Mouse (Mus musculus) ES-E14 (cell line): Measurements from ENCODE around the gene Grin2d. TPM values are rescaled to one million over a fixed set of nuclear protein-coding genes. Genes with fewer than 3 reads are reported as not detected.
A peak's percentile ranks its signal among the peaks of the same experiment; 100 is the strongest.

ENCODE experiments used
- DNase-seq: peaks from one replicate; pipeline ENCODE4 v3.0.0-alpha.2; 2013; ENCODE audit warnings: low read depth, low spot score
- H3K27ac ChIP-seq: 2 replicates; pipeline ENCODE4 v1.5.1; 2012; ENCODE audit warnings: low read depth, mild to moderate bottlenecking, low read length, moderate library complexity, mixed read lengths; ENCODE audit not compliant: poor library complexity, insufficient read depth, severe bottlenecking
- H3K36me3 ChIP-seq: 2 replicates; pipeline ENCODE4 v1.6.1; 2012; ENCODE audit warnings: mild to moderate bottlenecking, low read length, moderate library complexity, mixed read lengths; ENCODE audit not compliant: control insufficient read depth, poor library complexity, insufficient read depth, severe bottlenecking
- H3K4me1 ChIP-seq, 2 experiments: fragments of 150-350 bp in 1 of 2; sonication (generic) in 1 of 2; 2 replicates each; pipeline ENCODE4 v1.6.1; 2012; ENCODE audit warnings: low read length in 2 of 2, mild to moderate bottlenecking in 1 of 2, mixed read lengths in 1 of 2; ENCODE audit not compliant: control insufficient read depth in 2 of 2, insufficient read depth in 2 of 2, poor library complexity in 1 of 2
- H3K4me3 ChIP-seq, 2 experiments: fragments of 150-350 bp in 1 of 2; sonication (generic) in 1 of 2; 2 replicates each; pipeline ENCODE4 v1.5.1; 2012; ENCODE audit warnings: low read length in 2 of 2, low read depth in 1 of 2, mild to moderate bottlenecking in 1 of 2, mixed read lengths in 1 of 2; ENCODE audit not compliant: insufficient read depth in 1 of 2, poor library complexity in 1 of 2, severe bottlenecking in 1 of 2
- H3K9ac ChIP-seq: 2 replicates; pipeline ENCODE4 v1.6.1; 2012; ENCODE audit warnings: low read depth, mild to moderate bottlenecking, low read length, mixed read lengths; ENCODE audit not compliant: poor library complexity, insufficient read depth, severe bottlenecking
- H3K9me3 ChIP-seq: fragments of 150-350 bp; sonication (generic); 2 replicates; pipeline ENCODE4 v1.6.1; 2012; ENCODE audit warnings: low read depth, mild to moderate bottlenecking, low read length; ENCODE audit not compliant: control insufficient read depth, insufficient read depth
- CHD2 ChIP-seq: IDR thresholded peaks from 2 replicates; pipeline ENCODE4 v1.6.1; 2014; ENCODE audit warnings: mild to moderate bottlenecking, low read depth, low read length, inconsistent platforms
- HCFC1 ChIP-seq: IDR thresholded peaks from 2 replicates; pipeline ENCODE4 v1.6.1; 2012; ENCODE audit warnings: low read length, inconsistent platforms, borderline replicate concordance; ENCODE audit not compliant: insufficient read depth
- MAFK ChIP-seq: IDR thresholded peaks from 2 replicates; pipeline ENCODE4 v1.6.1; 2014; ENCODE audit warnings: mild to moderate bottlenecking, low read depth, low read length, inconsistent platforms; ENCODE audit not compliant: insufficient read depth
- ZC3H11A ChIP-seq: IDR thresholded peaks from 2 replicates; pipeline ENCODE4 v1.6.1; 2012; ENCODE audit warnings: low read depth, mild to moderate bottlenecking, inconsistent platforms, low read length, borderline replicate concordance
- ZNF384 ChIP-seq: IDR thresholded peaks from 2 replicates; pipeline ENCODE4 v1.6.1; 2012; ENCODE audit warnings: low read depth, low read length, inconsistent platforms
- in situ Hi-C, 2 experiments: fragments of 600-800 bp; cut with MboI; formaldehyde crosslinking; loops; one replicate each; pipeline ENCODE4 v1.15.1; 2025; ENCODE audit warnings: low sequenced_read_pairs in 2 of 2, inconsistent platforms in 1 of 2; ENCODE audit not compliant: unreplicated experiment in 2 of 2
- total RNA-seq: library from RNA; depleted of rRNA; stranded (reverse); fragments of 300-350 nt; gene quantifications from 2 replicates; pipeline ENCODE4 v1.2.3, GENCODE M21; 2012; rRNA removed

Grin2d gene
- total RNA-seq, 1 experiment: 0.67 TPM

DNA sequence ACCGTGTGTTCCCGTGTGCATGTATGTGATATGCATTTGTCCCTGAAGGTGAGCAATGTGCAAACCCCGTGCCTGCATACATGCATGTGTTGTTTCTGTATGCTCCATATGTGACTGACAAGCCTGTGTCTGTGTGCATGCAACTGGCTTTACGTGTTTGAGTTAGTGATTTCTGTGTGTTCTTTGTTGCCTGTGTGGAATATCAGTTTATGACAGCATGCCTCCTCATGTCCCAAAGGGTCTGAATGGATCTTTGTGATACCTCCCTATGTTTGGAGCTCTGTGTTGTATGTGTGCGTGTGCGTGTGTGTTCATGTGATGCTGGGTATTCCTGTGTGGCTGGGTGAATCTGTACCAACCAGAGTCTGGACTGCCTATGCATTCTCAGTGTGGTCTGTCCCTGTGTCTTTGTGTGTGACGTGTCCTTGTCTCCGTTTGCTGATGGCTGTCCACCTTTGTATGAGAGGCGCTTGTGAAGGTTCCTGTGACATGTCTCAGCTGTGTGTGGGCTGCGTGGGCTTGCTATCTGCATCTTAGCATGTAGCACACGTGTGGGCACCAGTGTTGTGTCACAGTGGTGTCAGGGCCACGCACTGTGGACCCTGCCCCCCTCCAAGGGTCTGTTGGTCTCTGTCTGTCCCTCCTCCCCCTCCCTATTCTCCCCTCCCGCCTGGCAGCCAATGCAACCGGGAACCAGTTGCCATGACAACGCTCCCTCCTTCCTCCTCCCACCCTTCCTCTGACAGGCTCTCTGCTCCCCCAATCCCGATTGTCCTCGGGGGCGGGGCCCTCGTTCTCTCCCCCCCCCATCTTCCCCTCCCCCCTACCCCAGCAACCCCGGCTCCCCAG, 93.4 kb downstream of the Grin2d start, which contains the start of gene Sult2b1:
Sult2b1 (minus strand) TSS at position 146 of the 849 bp plus-strand sequence.
- no peaks in the 10 kb centered on the region; the same call in 1 of the 2 replicates for H3K36me3 ChIP-seq
- DNase-seq: peak; percentile 66
- H3K4me3 ChIP-seq: peak within 1 kb of the TSS; percentile 80 to 89
- H3K9ac ChIP-seq: peak within 1 kb of the TSS; percentile 75
- no peaks in the 10 kb centered on the region for H3K9me3 ChIP-seq
- no peak within 1 kb of the TSS; the same call in 1 of the 2 replicates for H3K27ac ChIP-seq
- peaks cover 2 to 17% of the 10 kb centered on the region in 2 experiments; a peak in 3 of 4 replicates for H3K4me1 ChIP-seq
- TF ChIP-seq ZNF384 (no peak), MAFK (no peak), HCFC1 (no peak), ZC3H11A (no peak), CHD2 (no peak)
- in situ Hi-C loops: no loop called here

DNA sequence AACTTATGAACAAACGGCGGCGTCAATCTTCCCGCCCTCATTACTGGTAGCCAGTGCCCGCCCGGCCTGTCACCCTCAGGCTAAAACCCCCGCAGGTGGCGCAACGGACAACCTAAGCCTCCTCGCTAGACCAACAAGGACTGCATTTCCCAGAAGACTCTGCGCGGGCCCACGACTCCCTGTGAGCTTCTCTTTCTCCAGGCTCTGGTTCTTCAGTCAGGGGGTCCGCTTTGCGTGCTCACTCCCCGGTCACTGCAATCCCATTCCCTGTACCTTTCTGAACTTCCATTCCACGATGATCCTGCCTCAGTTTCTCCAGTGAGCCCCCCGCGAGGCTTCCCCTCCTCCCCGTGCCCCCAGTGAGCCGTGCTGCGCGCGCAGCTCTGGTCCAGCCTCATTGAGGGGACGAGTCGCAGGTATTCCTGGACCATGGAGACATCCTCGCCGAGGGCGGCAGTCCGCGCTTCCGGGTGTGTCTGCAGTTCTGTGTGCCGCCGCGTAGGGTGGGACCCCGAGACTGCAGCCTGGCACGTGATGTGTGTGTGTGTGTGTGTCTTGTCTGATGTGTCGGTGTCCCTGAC, 94.6 kb downstream of the Grin2d start, which contains the start of gene Lmtk3:
Lmtk3 (plus strand) TSS at position 228 of the 581 bp plus-strand sequence.
- Histone ChIP-seq H3K27ac (no peak within 1 kb of the TSS; the same call in 1 of the 2 replicates), H3K36me3 (no peaks in the 10 kb centered on the region), H3K4me3 (peak within 1 kb of the TSS; percentile 73 to 89), H3K9ac (peak within 1 kb of the TSS; percentile 75), H3K4me1 (peaks cover 2 to 20% of the 10 kb centered on the region in 2 experiments; a peak in 3 of 4 replicates), H3K9me3 (no peaks in the 10 kb centered on the region)
- in situ Hi-C loops: no loop called here
- no peak for TF ChIP-seq MAFK
- no peak for TF ChIP-seq ZNF384
- no peak for TF ChIP-seq ZC3H11A
- TF ChIP-seq CHD2: no peak
- TF ChIP-seq HCFC1: peak; percentile 86
- DNase-seq: peak; percentile 56

DNA sequence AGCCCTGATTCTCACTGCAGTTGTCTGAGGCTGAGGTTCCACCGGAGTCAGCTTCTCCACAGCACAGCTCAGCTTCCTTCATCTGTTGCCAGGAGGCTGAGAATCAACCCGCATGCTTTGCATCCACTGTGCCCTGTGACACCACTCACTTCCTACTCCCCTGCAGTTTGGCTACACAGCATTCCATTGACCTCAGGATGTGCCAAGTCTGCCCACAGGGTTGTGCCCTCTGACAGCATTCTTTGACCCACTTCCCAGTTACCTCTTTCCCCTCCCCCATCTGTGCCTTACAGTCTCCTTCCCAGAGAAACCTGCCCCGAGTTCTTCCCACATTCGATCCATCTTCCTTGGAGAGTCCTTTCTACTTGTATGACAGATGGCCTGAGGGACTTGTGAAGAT, 95.9 kb downstream of the Grin2d start:
- H3K4me3 ChIP-seq: no peak overlapping the region
- no peak overlapping the region for H3K27ac ChIP-seq
- no peak for DNase-seq
- H3K9me3 ChIP-seq: no peaks in the 10 kb centered on the region
- no peaks in the 10 kb centered on the region for H3K36me3 ChIP-seq
- TF ChIP-seq HCFC1 (no peak), ZNF384 (no peak), MAFK (no peak), ZC3H11A (no peak), CHD2 (no peak)
- in situ Hi-C loops: no loop called here
- peaks cover 2 to 13% of the 10 kb centered on the region in 2 experiments; a peak in 2 of 4 replicates for H3K4me1 ChIP-seq
- no peak overlapping the region for H3K9ac ChIP-seq

Other genes with a start within 250 kb of the Grin2d start
- gene Mamstr, start 238.4 kb downstream of the Grin2d start, total RNA-seq: 0.71 and 0.74 TPM in 2 replicates
- gene Fut2, start 212.0 kb downstream of the Grin2d start, total RNA-seq: 0.27 and 0.37 TPM in 2 replicates
- 0.54 and 0.74 TPM in 2 replicates for gene Ntn5, start 194.4 kb downstream of the Grin2d start, total RNA-seq
- gene Sec1, start 184.0 kb downstream of the Grin2d start, total RNA-seq: 4.5 and 7.6 TPM in 2 replicates
- gene Car11, start 178.5 kb downstream of the Grin2d start, total RNA-seq: 4.4 and 7.9 TPM in 2 replicates
- 10.0 and 10.6 TPM in 2 replicates for gene Dbp, start 173.3 kb downstream of the Grin2d start, total RNA-seq
- gene Rpl18, start 162.9 kb downstream of the Grin2d start, total RNA-seq: 3,487 and 5,312 TPM in 2 replicates
- 18.7 and 21.5 TPM in 2 replicates for gene Sphk2, start 160.4 kb downstream of the Grin2d start, total RNA-seq
- gene Fam83e, start 157.2 kb downstream of the Grin2d start, total RNA-seq: 6.1 and 6.6 TPM in 2 replicates
- gene Spaca4, start 152.6 kb downstream of the Grin2d start, total RNA-seq: 0.76 and 1.7 TPM in 2 replicates
- gene Lmtk3, start 94.6 kb downstream of the Grin2d start, total RNA-seq: 7.2 and 9.5 TPM in 2 replicates
- 1.6 and 2.1 TPM in 2 replicates for gene Sult2b1, start 93.7 kb downstream of the Grin2d start, total RNA-seq
- 96.2 and 113 TPM in 2 replicates for gene Cyth2, start 63.8 kb downstream of the Grin2d start, total RNA-seq
- gene Kcnj14, start 53.6 kb downstream of the Grin2d start, total RNA-seq: 1.6 and 2.6 TPM in 2 replicates
- gene Grwd1, start 47.4 kb downstream of the Grin2d start, total RNA-seq: 93.4 and 107 TPM in 2 replicates
- 73.2 and 87.2 TPM in 2 replicates for gene Kdelr1, start 5.6 kb downstream of the Grin2d start, total RNA-seq
- 0.74 TPM in 1 of 2 replicates, not detected in the other for gene Syngr4, start 18.3 kb upstream of the Grin2d start, total RNA-seq
- gene Tmem143, start 18.6 kb upstream of the Grin2d start, total RNA-seq: 26.0 and 34.8 TPM in 2 replicates
- gene Emp3, start 43.0 kb upstream of the Grin2d start, total RNA-seq: 43.8 and 56.5 TPM in 2 replicates
- gene Ccdc114, start 45.7 kb upstream of the Grin2d start, total RNA-seq: 7.7 and 12.5 TPM in 2 replicates
- gene Abcc6, start 151.9 kb upstream of the Grin2d start, total RNA-seq: 4.7 and 7.1 TPM in 2 replicates
- 173 and 219 TPM in 2 replicates for gene Nomo1, start 155.3 kb upstream of the Grin2d start, total RNA-seq
- gene Kcnj11, start 222.4 kb upstream of the Grin2d start, total RNA-seq: 0.58 and 0.85 TPM in 2 replicates